Mouse (Mus musculus) heart, embryonic 16.5 days (tissue): ENCODE results near the gene Jph2. TPM values are rescaled to one million over a fixed set of nuclear protein-coding genes. Genes with fewer than 3 reads are reported as not detected.

ENCODE experiments used
- ATAC-seq: fragments of 200-750 bp; cut with Nextera tagmentation; replicated peaks from 2 replicates; pipeline ENCODE4 v1.8.0; 2017; ENCODE audit warnings: moderate number of reproducible peaks; ENCODE audit not compliant: insufficient read depth, low FRiP score; ENCODE audit errors: extremely low read depth
- H3K27ac ChIP-seq: fragments of 300-500 bp; sonication (generic); 2 replicates; pipeline ENCODE4 v1.5.1; 2014; ENCODE audit warnings: mild to moderate bottlenecking, low read length, control low read depth, moderate library complexity
- H3K27me3 ChIP-seq: fragments of 300-500 bp; sonication (generic); 2 replicates; pipeline ENCODE4 v1.6.1; 2014; ENCODE audit warnings: low read length, mixed read lengths; ENCODE audit not compliant: control insufficient read depth, insufficient read depth
- H3K36me3 ChIP-seq: fragments of 300-500 bp; sonication (generic); 2 replicates; pipeline ENCODE4 v1.6.1; 2014; ENCODE audit not compliant: control insufficient read depth, insufficient read depth
- H3K4me1 ChIP-seq: fragments of 300-500 bp; sonication (generic); 2 replicates; pipeline ENCODE4 v1.6.1; 2014; ENCODE audit warnings: low read length, mixed read lengths; ENCODE audit not compliant: control insufficient read depth, insufficient read depth
- H3K4me2 ChIP-seq: fragments of 300-500 bp; sonication (generic); 2 replicates; pipeline ENCODE4 v1.6.1; 2014; ENCODE audit warnings: low read depth, mild to moderate bottlenecking, control low read depth, low read length
- H3K4me3 ChIP-seq: fragments of 300-500 bp; sonication (generic); 2 replicates; pipeline ENCODE4 v1.5.1; 2014; ENCODE audit warnings: mild to moderate bottlenecking, control low read depth, low read length
- H3K9ac ChIP-seq: fragments of 300-500 bp; sonication (generic); 2 replicates; pipeline ENCODE4 v1.6.1; 2014; ENCODE audit warnings: low read length, control low read depth
- H3K9me3 ChIP-seq: fragments of 300-500 bp; sonication (generic); replicated peaks from 2 replicates; pipeline ENCODE4 v1.6.1; 2016; ENCODE audit warnings: low read length; ENCODE audit not compliant: control insufficient read depth
- whole genome bisulfite sequencing: fragments of 180-500 bp; shearing (Covaris S2); extraction: QIAGEN DNeasy Blood & Tissue Kit; methylation state at CpG from one replicate; pipeline ENCODE4 v1.1.7; 2014; 5-methylcytosine and 5-hydroxymethylcytosine counted together
- polyA plus RNA-seq: library from polyadenylated mRNA; unstranded; fragments of >200 nt; fragmentation: Nextera tagmentation; extraction: Ambion mirVana; gene quantifications from 2 replicates; pipeline ENCODE4 v1.2.1, GENCODE M21; 2015

Jph2 gene
- polyA plus RNA-seq, 1 experiment from 2014 or later, result 38.5 TPM

DNA sequence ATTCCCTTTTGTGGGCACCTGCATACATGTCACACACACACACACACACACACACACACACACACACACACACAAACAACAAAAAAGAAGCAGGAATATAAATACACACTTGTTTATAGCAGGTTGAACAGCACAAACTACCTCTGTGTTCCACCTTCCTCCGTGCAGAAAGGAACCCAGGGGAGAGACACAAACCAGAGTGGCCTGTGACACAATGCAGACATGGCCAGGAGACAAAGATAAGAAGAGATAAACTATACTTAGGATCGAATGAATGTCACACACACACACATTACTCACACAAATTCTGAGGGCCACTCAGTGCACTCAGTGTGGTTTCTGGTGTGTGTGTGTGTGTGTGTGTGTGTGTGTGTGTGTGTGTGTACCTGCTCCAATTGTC is 38.5 kb downstream of the Jph2 start:
- H3K4me1 ChIP-seq, result peaks cover 80% of the 10 kb centered on the region
- no peaks in the 10 kb centered on the region for H3K9me3 ChIP-seq
- no peaks in the 10 kb centered on the region for H3K36me3 ChIP-seq
- 16% methylated on average over 2 of the region's 2 CpGs for WGBS
- peak overlapping the region; percentile 34 for H3K4me2 ChIP-seq
- no peak overlapping the region for H3K4me3 ChIP-seq
- H3K9ac ChIP-seq, result peak overlapping the region; percentile 59
- peak overlapping the region; percentile 91 for H3K27ac ChIP-seq
- no peak for ATAC-seq
- H3K27me3 ChIP-seq, result no peaks in the 10 kb centered on the region

DNA sequence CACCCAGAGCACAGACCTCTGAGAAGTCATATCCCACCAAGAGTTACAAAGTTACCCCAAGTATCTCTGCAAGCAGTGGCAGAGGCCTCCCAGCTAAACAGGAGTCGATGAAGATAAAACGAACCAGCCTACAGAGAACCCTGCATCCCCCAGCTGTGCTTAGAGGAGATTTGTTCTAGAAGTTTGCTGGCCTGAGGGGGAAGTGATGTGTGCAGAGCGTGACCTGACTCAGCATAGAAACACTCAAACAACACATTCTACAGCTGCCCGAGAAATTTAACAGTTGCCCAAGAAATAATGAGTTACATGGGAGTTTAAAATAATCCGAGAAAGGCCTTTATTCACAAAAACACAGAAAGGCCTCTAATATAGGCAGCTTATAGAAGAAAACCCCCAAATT is 39.1 kb downstream of the Jph2 start:
- Histone ChIP-seq H3K27me3 (no peaks in the 10 kb centered on the region), H3K9ac (peak overlapping the region; percentile 46; the same call in 1 of the 2 replicates), H3K4me3 (no peak overlapping the region), H3K4me1 (peaks cover 78% of the 10 kb centered on the region), H3K27ac (peak overlapping the region; percentile 91), H3K4me2 (no peak overlapping the region), H3K36me3 (no peaks in the 10 kb centered on the region), H3K9me3 (no peaks in the 10 kb centered on the region)
- ATAC-seq, result no peak
- WGBS, result 44% methylated on average over 5 of the region's 5 CpGs

DNA sequence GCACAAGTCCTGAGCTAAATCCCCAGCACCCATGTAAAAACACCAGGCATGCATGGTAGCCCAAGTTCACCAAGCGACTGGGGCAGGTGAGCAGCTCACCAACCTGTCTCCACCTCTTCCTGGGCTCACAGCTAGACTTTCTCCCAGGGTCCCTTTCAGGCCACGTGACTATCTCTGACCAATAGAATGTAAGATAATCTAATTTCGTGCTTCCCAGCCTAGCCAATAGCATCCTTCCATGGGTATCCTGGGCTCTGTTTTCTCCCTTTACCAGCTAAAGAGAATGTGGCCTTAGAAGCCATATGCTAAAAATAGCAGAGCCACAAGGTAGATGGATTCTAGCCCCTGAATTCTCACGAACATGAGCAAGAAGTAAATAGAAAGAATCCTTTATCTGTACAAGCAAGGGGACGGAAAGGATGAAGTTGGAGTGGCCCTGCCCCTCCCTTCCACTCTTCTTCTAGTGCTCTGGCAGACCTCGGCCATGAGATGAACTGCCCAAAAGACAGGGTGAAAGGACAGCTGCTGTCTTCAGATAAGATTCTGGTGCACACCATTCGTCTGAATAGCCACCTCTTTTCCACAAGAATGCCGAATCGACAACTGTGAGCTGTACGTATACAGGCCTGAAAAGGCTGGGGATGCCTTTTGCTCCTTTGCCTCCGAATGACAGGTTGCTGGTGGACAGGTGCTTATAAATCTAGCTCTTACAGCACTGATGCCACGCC is 41.5 kb downstream of the Jph2 start:
- Histone ChIP-seq H3K27ac (peak overlapping the region; percentile 92), H3K9me3 (no peaks in the 10 kb centered on the region), H3K4me3 (no peak overlapping the region), H3K27me3 (no peaks in the 10 kb centered on the region), H3K36me3 (peaks cover 2% of the 10 kb centered on the region; the same call in 1 of the 2 replicates), H3K4me2 (no peak overlapping the region), H3K4me1 (peaks cover 85% of the 10 kb centered on the region), H3K9ac (no peak overlapping the region)
- 57% methylated on average over 12 of the region's 12 CpGs for WGBS
- no peak for ATAC-seq

DNA sequence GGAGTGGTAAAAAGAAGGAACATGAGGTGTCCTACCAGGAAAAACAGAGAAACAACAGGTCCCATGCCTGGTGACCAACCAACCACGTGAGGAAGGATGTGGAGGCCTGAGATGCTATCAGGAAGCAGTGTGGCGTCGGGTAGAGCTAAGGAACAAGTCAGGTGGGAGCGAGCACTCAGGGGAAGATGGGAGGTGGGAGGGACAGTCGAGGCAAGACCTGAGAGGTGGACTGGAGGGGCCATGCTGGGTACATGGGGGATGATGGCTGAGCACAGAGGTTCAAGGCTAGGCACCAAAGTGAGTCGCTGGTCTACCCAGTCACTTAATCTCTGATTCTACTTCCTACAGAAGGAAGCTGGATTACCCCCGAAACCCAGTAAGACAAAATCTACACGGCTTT is 42.1 kb downstream of the Jph2 start:
- Histone ChIP-seq H3K4me2 (no peak overlapping the region), H3K9ac (no peak overlapping the region), H3K9me3 (0 out of 2 replicates have a peak, but pooled peaks cover 2% of the 10 kb centered on the region), H3K4me3 (no peak overlapping the region), H3K27ac (peak overlapping the region; percentile 92), H3K4me1 (peaks cover 80% of the 10 kb centered on the region), H3K27me3 (no peaks in the 10 kb centered on the region), H3K36me3 (peaks cover 3% of the 10 kb centered on the region; the same call in 1 of the 2 replicates)
- WGBS, result 64% methylated on average over 8 of the region's 8 CpGs
- ATAC-seq, result no peak

DNA sequence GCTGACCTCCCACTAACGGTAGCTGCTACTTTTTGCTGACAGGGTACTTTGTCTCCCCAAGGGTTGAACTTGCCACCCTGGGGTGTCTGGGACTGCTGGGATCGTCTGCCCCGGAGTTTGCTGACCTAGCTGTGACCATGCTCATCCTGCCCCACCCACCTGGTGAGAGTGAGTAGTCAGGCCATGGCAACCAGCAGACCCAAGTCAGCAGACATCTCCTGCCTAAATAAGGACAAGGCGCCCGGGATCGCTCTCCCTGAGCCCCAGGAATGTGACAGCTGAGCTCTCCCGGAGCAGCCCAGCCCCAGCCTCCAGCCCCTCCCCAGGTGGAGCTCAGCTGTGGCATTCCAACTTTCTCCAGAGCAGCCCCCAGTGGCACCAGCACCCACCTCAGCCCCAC is 44.1 kb downstream of the Jph2 start:
- 11% methylated on average over 7 of the region's 7 CpGs for WGBS
- Histone ChIP-seq H3K4me2 (peak overlapping the region; percentile 39; the same call in 1 of the 2 replicates), H3K27me3 (no peaks in the 10 kb centered on the region), H3K4me3 (no peak overlapping the region), H3K9me3 (0 out of 2 replicates have a peak, but pooled peaks cover 2% of the 10 kb centered on the region), H3K9ac (peak overlapping the region; percentile 61), H3K4me1 (peaks cover 78% of the 10 kb centered on the region), H3K27ac (peak overlapping the region; percentile 92), H3K36me3 (peaks cover 3% of the 10 kb centered on the region; the same call in 1 of the 2 replicates)
- peak; percentile 90 for ATAC-seq

DNA sequence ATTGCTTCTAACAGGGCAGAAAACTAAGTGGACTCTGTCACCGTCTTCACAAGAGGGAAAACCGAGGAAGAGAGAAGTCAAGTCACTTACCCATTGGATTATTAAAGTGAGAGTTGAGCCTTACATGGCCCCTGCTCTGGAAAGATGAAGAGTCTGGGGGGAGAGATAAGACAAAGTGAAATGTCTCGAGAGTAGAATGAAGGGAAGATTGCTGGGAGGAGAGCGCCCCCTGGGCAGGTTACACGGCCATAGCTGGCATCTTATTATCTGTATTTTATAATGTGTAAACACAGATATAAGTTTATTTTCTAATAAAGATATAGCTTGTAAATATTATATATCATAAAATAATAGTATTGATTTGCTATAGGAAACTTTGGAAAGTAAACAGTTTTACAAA is 47.4 kb downstream of the Jph2 start:
- no peak overlapping the region for H3K4me3 ChIP-seq

DNA sequence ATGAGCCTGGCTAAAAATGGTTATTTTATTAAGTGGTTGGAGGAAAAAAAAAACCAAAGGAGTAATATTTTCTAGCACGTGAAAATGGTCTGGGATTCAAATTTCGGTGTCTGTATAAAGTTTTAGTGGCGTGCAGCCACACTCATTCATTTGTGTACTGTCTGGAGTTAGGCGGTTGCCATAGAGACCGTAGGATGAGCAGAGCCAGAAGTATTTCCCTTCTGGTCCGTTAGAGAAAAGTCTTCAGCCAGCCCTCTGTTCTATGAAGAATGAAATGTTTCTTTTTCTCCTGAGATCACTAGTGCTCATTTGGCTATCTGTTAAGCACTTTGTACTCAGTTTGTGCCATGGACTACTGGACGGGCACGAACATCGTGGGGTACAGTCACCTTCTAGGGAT is 48.4 kb downstream of the Jph2 start:
- ATAC-seq, result no peak
- H3K27ac ChIP-seq, result peak overlapping the region; percentile 41; the same call in 1 of the 2 replicates
- 54% methylated on average over 9 of the region's 9 CpGs for WGBS
- H3K36me3 ChIP-seq, result peaks cover 3% of the 10 kb centered on the region
- H3K9ac ChIP-seq, result peak overlapping the region; percentile 46
- H3K4me3 ChIP-seq, result no peak overlapping the region
- 0 out of 2 replicates have a peak, but pooled peaks cover 2% of the 10 kb centered on the region for H3K9me3 ChIP-seq
- H3K27me3 ChIP-seq, result no peaks in the 10 kb centered on the region
- no peak overlapping the region for H3K4me2 ChIP-seq
- peaks cover 68% of the 10 kb centered on the region for H3K4me1 ChIP-seq

More for the DNA sequence above, 47.4 kb downstream of the Jph2 start:
- Histone ChIP-seq H3K27me3 (no peaks in the 10 kb centered on the region), H3K36me3 (peaks cover 3% of the 10 kb centered on the region), H3K9me3 (0 out of 2 replicates have a peak, but pooled peaks cover 2% of the 10 kb centered on the region), H3K4me2 (no peak overlapping the region), H3K27ac (no peak overlapping the region), H3K9ac (no peak overlapping the region), H3K4me1 (peaks cover 72% of the 10 kb centered on the region)
- ATAC-seq, result no peak
- 37% methylated on average over 5 of the region's 5 CpGs for WGBS

DNA sequence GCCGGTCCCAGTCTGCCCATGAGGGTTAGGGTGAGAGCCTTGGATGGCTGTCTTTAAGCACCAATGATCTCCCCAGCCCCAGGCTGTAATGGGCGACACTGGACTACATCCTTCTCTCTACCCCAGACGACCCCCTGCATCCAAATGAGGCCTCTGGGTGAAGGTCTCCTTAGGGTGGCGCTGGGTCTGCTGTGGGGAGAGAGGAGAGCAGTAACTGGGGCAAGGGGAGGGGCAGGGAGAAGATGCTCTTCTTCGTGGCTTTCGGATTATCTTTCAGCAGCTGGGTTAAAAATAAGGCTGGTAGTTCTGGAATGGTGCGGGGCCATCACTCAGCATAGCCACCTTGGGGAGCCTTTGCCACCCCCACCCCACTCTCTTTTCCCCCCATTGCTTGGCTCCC is 49.1 kb downstream of the Jph2 start:
- Histone ChIP-seq H3K36me3 (peaks cover 4% of the 10 kb centered on the region), H3K4me1 (peaks cover 63% of the 10 kb centered on the region), H3K9me3 (0 out of 2 replicates have a peak, but pooled peaks cover 2% of the 10 kb centered on the region), H3K27ac (peak overlapping the region; percentile 37), H3K4me2 (no peak overlapping the region), H3K27me3 (no peaks in the 10 kb centered on the region), H3K9ac (0 out of 2 replicates have a peak overlapping the region, but pooled peaks have one; percentile 33), H3K4me3 (no peak overlapping the region)
- WGBS, result 76% methylated on average over 7 of the region's 7 CpGs
- no peak for ATAC-seq

DNA sequence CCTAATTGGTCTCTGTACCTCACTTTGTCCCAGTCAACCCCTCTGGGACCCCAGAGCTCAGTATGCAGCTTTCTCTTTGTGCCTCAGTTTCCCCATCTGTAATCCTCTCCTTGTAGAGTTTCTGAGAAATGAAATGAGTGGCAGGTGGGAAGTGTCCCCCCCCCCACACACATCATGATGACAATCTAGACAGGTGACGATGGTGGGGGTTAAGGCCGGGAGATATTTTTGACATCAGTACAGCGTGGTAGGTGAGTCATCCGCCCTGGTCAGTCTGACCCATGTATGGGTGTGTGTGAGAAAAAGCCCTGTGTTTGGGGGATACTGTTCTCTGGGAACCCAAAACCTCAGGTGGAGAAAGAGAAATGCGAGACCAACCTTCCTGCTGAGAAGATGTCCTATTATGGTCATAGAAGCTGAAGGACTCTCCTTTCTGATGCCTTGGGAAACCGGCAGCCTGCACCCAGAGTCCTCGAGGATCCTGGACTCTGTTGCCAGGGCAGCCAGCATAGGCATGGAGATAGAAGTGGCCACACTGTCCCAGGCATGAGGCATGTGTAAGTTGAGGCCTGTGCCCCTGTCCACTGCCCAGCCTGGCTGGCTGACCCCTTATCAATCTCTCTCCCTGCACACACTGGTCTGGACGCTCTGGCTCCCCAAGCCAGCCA is 50.1 kb downstream of the Jph2 start:
- H3K36me3 ChIP-seq, result peaks cover 7% of the 10 kb centered on the region
- WGBS, result 51% methylated on average over 8 of the region's 8 CpGs
- H3K9me3 ChIP-seq, result 0 out of 2 replicates have a peak, but pooled peaks cover 2% of the 10 kb centered on the region
- ATAC-seq, result no peak
- no peak overlapping the region; the same call in 1 of the 2 replicates for H3K9ac ChIP-seq
- H3K4me3 ChIP-seq, result no peak overlapping the region
- H3K4me1 ChIP-seq, result peaks cover 53% of the 10 kb centered on the region
- H3K4me2 ChIP-seq, result no peak overlapping the region
- peak overlapping the region; percentile 12 for H3K27ac ChIP-seq
- no peaks in the 10 kb centered on the region for H3K27me3 ChIP-seq
